Mouse (Mus musculus) gastrocnemius, adult 8-10 months (tissue): ENCODE data around the gene Stxbp4. TPM values are rescaled to one million over a fixed set of nuclear protein-coding genes. Genes with fewer than 3 reads are reported as not detected.

Experiments used
- DNase-seq, 2 experiments: peaks; one replicate each; pipeline ENCODE4 v3.0.0; 2022; ENCODE audit warnings: low spot score in 2 of 2
- total RNA-seq, 4 experiments: library from RNA; stranded (reverse); gene quantifications; 2 replicates each; pipeline ENCODE4 v1.2.4; 2022

Stxbp4 gene
- total RNA-seq, 4 experiments from 2014 or later: 12.8 to 17.7 (median 16.9) TPM

- DNase-seq: no peak
Measured at GRCm38 (mm10) chr11:90464046-90464595, 173.8 kb downstream of the Stxbp4 start.

- no peak for DNase-seq
Measured at GRCm38 (mm10) chr11:90460458-90460857, 177.4 kb downstream of the Stxbp4 start.

GRCm38 (mm10) chr11:90452134-90452533, 185.8 kb downstream of the Stxbp4 start:
- no peak for DNase-seq

GRCm38 (mm10) chr11:90451506-90451905, 186.4 kb downstream of the Stxbp4 start:
- no peak for DNase-seq

GRCm38 (mm10) chr11:90442462-90442861, 195.4 kb downstream of the Stxbp4 start:
- DNase-seq: no peak

- DNase-seq: no peak
Measured at GRCm38 (mm10) chr11:90440851-90441250, 197.0 kb downstream of the Stxbp4 start.

GRCm38 (mm10) chr11:90438768-90439167, 199.1 kb downstream of the Stxbp4 start:
- no peak for DNase-seq

Other genes with a start within 250 kb of the Stxbp4 start
- gene Hlf, start 247.2 kb downstream of the Stxbp4 start, total RNA-seq: 10 to 100 TPM in 2 of 4 experiments, 1 to 10 TPM in 2; 8.4 to 14.1 (median 10.2) TPM
- 10 to 100 TPM; 19.1 to 24.1 (median 21.0) TPM for gene Cox11, start 89 bp upstream of the Stxbp4 start, total RNA-seq
- 10 to 100 TPM; 12.3 to 18.3 (median 14.4) TPM for gene Tom1l1, start 50.3 kb upstream of the Stxbp4 start, total RNA-seq